Mouse (Mus musculus): ENCODE measurements at regions not wholly inside any gene's neighbourhood (a gene's known extent, or its start where the extent isn't known, plus 50 kb on each side); places are given as distances from the start of the nearest gene placed in this dataset.

- peak overlapping the region; percentile 64 for H3K27ac ChIP-seq
- H3K9ac ChIP-seq: peak overlapping the region; percentile 13; the same call in 1 of the 2 replicates
- peak overlapping the region; percentile 51 for H3K4me2 ChIP-seq (replicated peaks)
- peaks cover 30% of the 10 kb centered on the region for H3K4me1 ChIP-seq
- WGBS: 8% methylated on average over 4 of the region's 4 CpGs
- H3K9me3 ChIP-seq: no peaks in the 10 kb centered on the region
- peak; percentile 63 for ATAC-seq (ENCODE audit: low FRiP score, low read depth)
- no peak overlapping the region for H3K4me3 ChIP-seq
- H3K27me3 ChIP-seq (replicated peaks): peaks cover 57% of the 10 kb centered on the region
- H3K36me3 ChIP-seq: no peaks in the 10 kb centered on the region
Observed at GRCm38 (mm10) chr5:139598715-139599114, 55.4 kb downstream of the Uncx start.

- H3K27ac ChIP-seq: peak overlapping the region; percentile 64
- H3K4me2 ChIP-seq (replicated peaks): peak overlapping the region; percentile 51
- WGBS: under 1% methylated on average over 25 of the region's 25 CpGs
- no peaks in the 10 kb centered on the region for H3K36me3 ChIP-seq
- no peak overlapping the region for H3K4me3 ChIP-seq
- H3K4me1 ChIP-seq: peaks cover 28% of the 10 kb centered on the region
- peak overlapping the region; percentile 13; the same call in 1 of the 2 replicates for H3K9ac ChIP-seq
- H3K9me3 ChIP-seq: no peaks in the 10 kb centered on the region
- peak; percentile 82 for ATAC-seq (ENCODE audit: low FRiP score, low read depth)
- H3K27me3 ChIP-seq (replicated peaks): peaks cover 60% of the 10 kb centered on the region
Observed at GRCm38 (mm10) chr5:139599191-139599937, 56.1 kb downstream of the Uncx start.

GRCm38 (mm10) chr5:139600213-139600612, 56.9 kb downstream of the Uncx start:
- Histone ChIP-seq H3K27ac (no peak overlapping the region), H3K36me3 (no peaks in the 10 kb centered on the region), H3K9ac (no peak overlapping the region), H3K4me1 (peaks cover 28% of the 10 kb centered on the region), H3K9me3 (no peaks in the 10 kb centered on the region), H3K4me2 (replicated peaks) (peak overlapping the region; percentile 51), H3K4me3 (no peak overlapping the region), H3K27me3 (replicated peaks) (peaks cover 57% of the 10 kb centered on the region)
- peak; percentile 24; the same call in 1 of the 2 replicates for ATAC-seq (ENCODE audit: low FRiP score, low read depth)
- 1% methylated on average over 15 of the region's 15 CpGs for WGBS

- Histone ChIP-seq H3K9me3 (no peaks in the 10 kb centered on the region), H3K36me3 (no peaks in the 10 kb centered on the region), H3K27ac (no peak overlapping the region), H3K27me3 (replicated peaks) (peaks cover 57% of the 10 kb centered on the region), H3K4me1 (peaks cover 25% of the 10 kb centered on the region), H3K4me3 (no peak overlapping the region), H3K4me2 (replicated peaks) (no peak overlapping the region), H3K9ac (no peak overlapping the region)
- ATAC-seq (ENCODE audit: low FRiP score, low read depth): no peak
- WGBS: 80% methylated on average over 4 of the region's 4 CpGs
Observed at GRCm38 (mm10) chr5:139602860-139603259, 59.6 kb downstream of the Uncx start.

- ATAC-seq (ENCODE audit: low FRiP score, low read depth): no peak
- peaks cover 51% of the 10 kb centered on the region for H3K27me3 ChIP-seq (replicated peaks)
- no peak overlapping the region for H3K9ac ChIP-seq
- H3K4me3 ChIP-seq: no peak overlapping the region
- H3K36me3 ChIP-seq: no peaks in the 10 kb centered on the region
- 21% methylated on average over 4 of the region's 4 CpGs for WGBS
- no peak overlapping the region for H3K4me2 ChIP-seq (replicated peaks)
- no peaks in the 10 kb centered on the region for H3K9me3 ChIP-seq
- H3K27ac ChIP-seq: no peak overlapping the region
- H3K4me1 ChIP-seq: peaks cover 19% of the 10 kb centered on the region
Observed at GRCm38 (mm10) chr5:139603535-139603934, 60.2 kb downstream of the Uncx start.

- 61% methylated on average over 4 of the region's 4 CpGs for WGBS
- no peak for ATAC-seq (ENCODE audit: low FRiP score, low read depth)
- peaks cover 11% of the 10 kb centered on the region for H3K4me1 ChIP-seq
- no peaks in the 10 kb centered on the region for H3K9me3 ChIP-seq
- H3K4me2 ChIP-seq (replicated peaks): no peak overlapping the region
- H3K27me3 ChIP-seq (replicated peaks): peaks cover 49% of the 10 kb centered on the region
- H3K36me3 ChIP-seq: no peaks in the 10 kb centered on the region
- no peak overlapping the region for H3K4me3 ChIP-seq
- H3K9ac ChIP-seq: 0 out of 2 replicates have a peak overlapping the region, but pooled peaks have one; percentile 23
- H3K27ac ChIP-seq: no peak overlapping the region
Observed at GRCm38 (mm10) chr5:139604327-139604726, 61.0 kb downstream of the Uncx start.

- Histone ChIP-seq H3K4me2 (replicated peaks) (peak overlapping the region; percentile 24; the same call in 1 of the 2 replicates), H3K27ac (peak overlapping the region; percentile 53), H3K9me3 (no peaks in the 10 kb centered on the region), H3K9ac (no peak overlapping the region), H3K4me1 (peaks cover 23% of the 10 kb centered on the region), H3K4me3 (no peak overlapping the region), H3K36me3 (no peaks in the 10 kb centered on the region), H3K27me3 (replicated peaks) (peaks cover 20% of the 10 kb centered on the region)
- 34% methylated on average over 28 of the region's 28 CpGs for WGBS
- peak; percentile 84 for ATAC-seq (ENCODE audit: low FRiP score, low read depth)
Observed at GRCm38 (mm10) chr5:139610610-139611520, 67.6 kb downstream of the Uncx start.

GRCm38 (mm10) chr5:139612224-139612623, 68.9 kb downstream of the Uncx start:
- Histone ChIP-seq H3K4me3 (no peak overlapping the region), H3K27ac (no peak overlapping the region), H3K9me3 (no peaks in the 10 kb centered on the region), H3K4me1 (peaks cover 23% of the 10 kb centered on the region), H3K9ac (no peak overlapping the region), H3K36me3 (no peaks in the 10 kb centered on the region), H3K4me2 (replicated peaks) (no peak overlapping the region), H3K27me3 (replicated peaks) (peaks cover 23% of the 10 kb centered on the region)
- no peak for ATAC-seq (ENCODE audit: low FRiP score, low read depth)
- 73% methylated on average over 5 of the region's 5 CpGs for WGBS

- no peak overlapping the region for H3K27ac ChIP-seq
- peaks cover 23% of the 10 kb centered on the region for H3K27me3 ChIP-seq (replicated peaks)
- no peak overlapping the region for H3K9ac ChIP-seq
- H3K36me3 ChIP-seq: no peaks in the 10 kb centered on the region
- ATAC-seq (ENCODE audit: low FRiP score, low read depth): no peak
- 67% methylated on average over 6 of the region's 6 CpGs for WGBS
- peaks cover 23% of the 10 kb centered on the region for H3K4me1 ChIP-seq
- no peak overlapping the region for H3K4me3 ChIP-seq
- H3K4me2 ChIP-seq (replicated peaks): no peak overlapping the region
- H3K9me3 ChIP-seq: no peaks in the 10 kb centered on the region
Observed at GRCm38 (mm10) chr5:139612676-139613075, 69.4 kb downstream of the Uncx start.

GRCm38 (mm10) chr5:139613601-139614000, 70.3 kb downstream of the Uncx start:
- no peak overlapping the region for H3K9ac ChIP-seq
- H3K27me3 ChIP-seq (replicated peaks): peaks cover 25% of the 10 kb centered on the region
- H3K36me3 ChIP-seq: no peaks in the 10 kb centered on the region
- ATAC-seq (ENCODE audit: low FRiP score, low read depth): no peak
- no peak overlapping the region for H3K27ac ChIP-seq
- no peaks in the 10 kb centered on the region for H3K9me3 ChIP-seq
- WGBS: 81% methylated on average over 5 of the region's 5 CpGs
- no peak overlapping the region for H3K4me3 ChIP-seq
- H3K4me2 ChIP-seq (replicated peaks): no peak overlapping the region
- H3K4me1 ChIP-seq: peaks cover 29% of the 10 kb centered on the region

- peak; percentile 79 for ATAC-seq (ENCODE audit: low FRiP score, low read depth)
- H3K36me3 ChIP-seq: no peaks in the 10 kb centered on the region
- H3K4me3 ChIP-seq: no peak overlapping the region
- H3K9ac ChIP-seq: no peak overlapping the region
- WGBS: 3% methylated on average over 36 of the region's 36 CpGs
- H3K27ac ChIP-seq: peak overlapping the region; percentile 53; the same call in 1 of the 2 replicates
- peaks cover 34% of the 10 kb centered on the region for H3K27me3 ChIP-seq (replicated peaks)
- H3K4me1 ChIP-seq: peaks cover 25% of the 10 kb centered on the region
- no peaks in the 10 kb centered on the region for H3K9me3 ChIP-seq
- peak overlapping the region; percentile 45 for H3K4me2 ChIP-seq (replicated peaks)
Observed at GRCm38 (mm10) chr5:139619301-139620161, 76.2 kb downstream of the Uncx start.

All from neural tube, embryonic 12.5 days (tissue).